Comparison of ENCODE assay signal across 10 mouse cellular contexts in the genomic region with DNA sequence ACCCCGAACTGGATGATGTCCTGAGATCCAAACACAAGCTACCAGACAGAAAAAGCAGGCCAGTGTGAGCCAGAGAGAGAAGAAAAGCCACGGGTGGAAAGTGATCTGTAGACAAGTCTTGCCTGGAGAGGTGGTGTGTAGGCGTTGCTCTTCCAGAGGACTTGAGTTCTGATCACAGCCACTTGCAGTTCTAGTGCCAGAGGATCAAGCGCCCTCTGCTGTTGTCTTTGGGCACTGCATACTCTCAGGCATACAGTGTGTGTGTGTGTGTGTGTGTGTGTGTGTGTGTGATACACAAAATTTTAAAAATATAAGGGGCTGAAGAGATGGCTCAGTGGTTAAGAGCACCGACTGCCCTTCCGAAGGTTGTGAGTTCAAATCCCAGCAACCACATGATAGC. TPM values are rescaled to one million over a fixed set of nuclear protein-coding genes. Genes with fewer than 3 reads are reported as not detected.
DNase-seq lines count a peak whose midpoint lies in the region; ATAC-seq and TF ChIP-seq lines count a peak whose summit lies in the region.
"Had no signal": no experiment of that assay in that cellular context is flagged by ENCODE, and none has a peak within 500 bp of the region (broad histone marks: within the 10 kb centered on the region; RNA-seq: fewer than 3 reads in every experiment).

No protein-coding gene starts in this region.

- no peaks in the 10 kb centered on the region for H3K9me3 ChIP-seq in hindbrain, postnatal 0 days (ENCODE audit: low read length)
- no peaks in the 10 kb centered on the region for H3K9me3 ChIP-seq in hindbrain, embryonic 14.5 days (ENCODE audit: control insufficient read depth, low read length)
- no peaks in the 10 kb centered on the region for H3K9me3 ChIP-seq in E14TG2a.4 (ENCODE audit: low read length)
- no peaks in the 10 kb centered on the region for H3K9me3 ChIP-seq in liver, embryonic 13.5 days (replicated peaks)
- H3K9me3 ChIP-seq: hindbrain, embryonic 12.5 days; lung, embryonic 15.5 days had no signal

- ATAC-seq in hindbrain, postnatal 0 days: no peak
- ATAC-seq in hindbrain, embryonic 14.5 days (ENCODE audit: low FRiP score): no peak
- ATAC-seq in liver, embryonic 13.5 days (ENCODE audit: low read depth): no peak
- ATAC-seq in granulocyte monocyte progenitor cell, adult 5-6 weeks (replicated peaks; ENCODE audit: poor library complexity, severe bottlenecking): no peak

- H3K4me2 ChIP-seq in hindbrain, postnatal 0 days (ENCODE audit: low read depth, low read length): no peak overlapping the region
- H3K4me2 ChIP-seq in hindbrain, embryonic 14.5 days (replicated peaks): no peak overlapping the region
- H3K4me2 ChIP-seq in liver, embryonic 13.5 days: no peak overlapping the region
- H3K4me2 ChIP-seq: hindbrain, embryonic 12.5 days; lung, embryonic 15.5 days had no signal

- DNase-seq in hindbrain, postnatal 0 days (ENCODE audit: low spot score): peak; percentile 31
- no peak for DNase-seq in hindbrain, embryonic 14.5 days (ENCODE audit: low spot score)
- DNase-seq in 3T3-L1 (ENCODE audit: low read depth, low spot score): peak; percentile 44
- DNase-seq in liver, embryonic 13.5 days: peak; percentile 16
- no peak for DNase-seq in cerebellum, adult 9-11 months

- H3K4me3 ChIP-seq in hindbrain, postnatal 0 days (ENCODE audit: low read length): no peak overlapping the region
- no peak overlapping the region for H3K4me3 ChIP-seq in hindbrain, embryonic 14.5 days (replicated peaks; ENCODE audit: low read length)
- H3K4me3 ChIP-seq in E14TG2a.4 (replicated peaks; ENCODE audit: low read length): no peak overlapping the region
- no peak overlapping the region for H3K4me3 ChIP-seq in liver, embryonic 13.5 days (replicated peaks)
- H3K4me3 ChIP-seq: hindbrain, embryonic 12.5 days; lung, embryonic 15.5 days had no signal

- no peak overlapping the region for H3K9ac ChIP-seq in hindbrain, postnatal 0 days (replicated peaks; ENCODE audit: low read length)
- no peak overlapping the region for H3K9ac ChIP-seq in hindbrain, embryonic 14.5 days
- no peak overlapping the region for H3K9ac ChIP-seq in liver, embryonic 13.5 days
- H3K9ac ChIP-seq: hindbrain, embryonic 12.5 days; lung, embryonic 15.5 days had no signal

- TF ChIP-seq CTCF in hindbrain, postnatal 0 days (IDR thresholded peaks at IDR 0.05; ENCODE audit: low read depth): peak; percentile 56
- TF ChIP-seq CTCF in E14TG2a.4 (conservative IDR thresholded peaks at IDR 0.05; ENCODE audit: low read length): peak; percentile 86

- H3K27me3 ChIP-seq in hindbrain, postnatal 0 days (ENCODE audit: insufficient read depth, low read length): no peaks in the 10 kb centered on the region
- H3K27me3 ChIP-seq in hindbrain, embryonic 14.5 days (ENCODE audit: control insufficient read depth, insufficient read depth, low read length): no peaks in the 10 kb centered on the region; the same call in 1 of the 2 replicates
- H3K27me3 ChIP-seq in E14TG2a.4 (ENCODE audit: insufficient read depth, low read length): peaks cover 8% of the 10 kb centered on the region
- no peaks in the 10 kb centered on the region for H3K27me3 ChIP-seq in liver, embryonic 13.5 days
- H3K27me3 ChIP-seq: hindbrain, embryonic 12.5 days; lung, embryonic 15.5 days had no signal

- no peak overlapping the region for H3K27ac ChIP-seq in hindbrain, postnatal 0 days
- H3K27ac ChIP-seq in hindbrain, embryonic 14.5 days: no peak overlapping the region
- H3K27ac ChIP-seq in liver, embryonic 13.5 days: no peak overlapping the region
- H3K27ac ChIP-seq: hindbrain, embryonic 12.5 days; lung, embryonic 15.5 days had no signal

- H3K4me1 ChIP-seq in hindbrain, postnatal 0 days (ENCODE audit: insufficient read depth, low read length): no peaks in the 10 kb centered on the region
- no peaks in the 10 kb centered on the region for H3K4me1 ChIP-seq in hindbrain, embryonic 14.5 days (replicated peaks; ENCODE audit: control insufficient read depth, insufficient read depth, low read length)
- peaks cover 46% of the 10 kb centered on the region for H3K4me1 ChIP-seq in E14TG2a.4 (replicated peaks; ENCODE audit: low read depth, low read length)
- H3K4me1 ChIP-seq in liver, embryonic 13.5 days (replicated peaks): peaks cover 12% of the 10 kb centered on the region
- H3K4me1 ChIP-seq: lung, embryonic 15.5 days had no signal

- WGBS in hindbrain, postnatal 0 days: 88% methylated on average over 6 of the region's 6 CpGs
- 87% methylated on average over 6 of the region's 6 CpGs for WGBS in hindbrain, embryonic 14.5 days
- 59% methylated on average over 6 of the region's 6 CpGs for WGBS in liver, embryonic 13.5 days (ENCODE audit: insufficient replicate concordance)

- H3K36me3 ChIP-seq in hindbrain, postnatal 0 days (ENCODE audit: insufficient read depth, low read length): no peaks in the 10 kb centered on the region
- H3K36me3 ChIP-seq in hindbrain, embryonic 14.5 days (replicated peaks; ENCODE audit: control insufficient read depth, insufficient read depth): no peaks in the 10 kb centered on the region
- H3K36me3 ChIP-seq in E14TG2a.4 (ENCODE audit: insufficient read depth, low read length): no peaks in the 10 kb centered on the region
- no peaks in the 10 kb centered on the region for H3K36me3 ChIP-seq in liver, embryonic 13.5 days
- H3K36me3 ChIP-seq: hindbrain, embryonic 12.5 days; lung, embryonic 15.5 days had no signal

RNA-seq across cellular contexts. Expression of a gene that starts 11.4 kb away (rescaled TPM):
- total RNA-seq in hindbrain, postnatal 0 days (2014; rRNA removed): not detected in 2 replicates
- 0.82 TPM in 1 of 2 replicates, not detected in the other for polyA plus RNA-seq in hindbrain, postnatal 0 days (2015; fragmentation: Nextera tagmentation; extraction: Ambion mirVana)
- polyA plus RNA-seq in hindbrain, embryonic 14.5 days (2014; fragmentation: Nextera tagmentation; extraction: Ambion mirVana): not detected in 2 replicates
- polyA plus RNA-seq in liver, embryonic 13.5 days (2015; fragmentation: Nextera tagmentation; extraction: Ambion mirVana): not detected in 2 replicates
- not detected in 2 replicates for total RNA-seq in granulocyte monocyte progenitor cell, adult 5-6 weeks (2014; fragmentation: Nextera tagmentation)
- total RNA-seq in granulocyte monocyte progenitor cell, adult 5-6 weeks (2017): not detected in 2 replicates
- polyA plus RNA-seq: hindbrain, embryonic 12.5 days; lung, embryonic 15.5 days; spleen, adult 2 months had no signal

RNA-seq across cellular contexts. Expression of a gene that starts 15.3 kb away (rescaled TPM):
- total RNA-seq in hindbrain, postnatal 0 days (2014; rRNA removed): 101 and 105 TPM in 2 replicates
- polyA plus RNA-seq in hindbrain, postnatal 0 days (2015; fragmentation: Nextera tagmentation; extraction: Ambion mirVana): 49.7 and 53.9 TPM in 2 replicates
- 78.0 and 83.0 TPM in 2 replicates for polyA plus RNA-seq in hindbrain, embryonic 14.5 days (2014; fragmentation: Nextera tagmentation; extraction: Ambion mirVana)
- polyA plus RNA-seq in liver, embryonic 13.5 days (2015; fragmentation: Nextera tagmentation; extraction: Ambion mirVana): 9.4 and 11.5 TPM in 2 replicates
- total RNA-seq in granulocyte monocyte progenitor cell, adult 5-6 weeks (2014; fragmentation: Nextera tagmentation): 33.9 and 40.2 TPM in 2 replicates
- 14.4 and 19.8 TPM in 2 replicates for total RNA-seq in granulocyte monocyte progenitor cell, adult 5-6 weeks (2017)

Comparison
In these comparisons a context has a peak if more than half of its experiments do, and no peak if none do; other contexts are left out.
1. DNase-seq: peak in hindbrain, postnatal 0 days (single experiment), 3T3-L1 (single experiment) and liver, embryonic 13.5 days (single experiment); none in hindbrain, embryonic 14.5 days (single experiment) and cerebellum, adult 9-11 months (single experiment).